Mouse (Mus musculus) 3134 (cell line): ENCODE results near the gene Mcm3.

Experiments used
- DNase-seq: peaks from one replicate; pipeline ENCODE4 v3.0.0-alpha.2; 2011; ENCODE audit warnings: low spot score; ENCODE audit not compliant: insufficient read length; ENCODE audit errors: extremely low read depth

Gene Mcm3

DNA sequence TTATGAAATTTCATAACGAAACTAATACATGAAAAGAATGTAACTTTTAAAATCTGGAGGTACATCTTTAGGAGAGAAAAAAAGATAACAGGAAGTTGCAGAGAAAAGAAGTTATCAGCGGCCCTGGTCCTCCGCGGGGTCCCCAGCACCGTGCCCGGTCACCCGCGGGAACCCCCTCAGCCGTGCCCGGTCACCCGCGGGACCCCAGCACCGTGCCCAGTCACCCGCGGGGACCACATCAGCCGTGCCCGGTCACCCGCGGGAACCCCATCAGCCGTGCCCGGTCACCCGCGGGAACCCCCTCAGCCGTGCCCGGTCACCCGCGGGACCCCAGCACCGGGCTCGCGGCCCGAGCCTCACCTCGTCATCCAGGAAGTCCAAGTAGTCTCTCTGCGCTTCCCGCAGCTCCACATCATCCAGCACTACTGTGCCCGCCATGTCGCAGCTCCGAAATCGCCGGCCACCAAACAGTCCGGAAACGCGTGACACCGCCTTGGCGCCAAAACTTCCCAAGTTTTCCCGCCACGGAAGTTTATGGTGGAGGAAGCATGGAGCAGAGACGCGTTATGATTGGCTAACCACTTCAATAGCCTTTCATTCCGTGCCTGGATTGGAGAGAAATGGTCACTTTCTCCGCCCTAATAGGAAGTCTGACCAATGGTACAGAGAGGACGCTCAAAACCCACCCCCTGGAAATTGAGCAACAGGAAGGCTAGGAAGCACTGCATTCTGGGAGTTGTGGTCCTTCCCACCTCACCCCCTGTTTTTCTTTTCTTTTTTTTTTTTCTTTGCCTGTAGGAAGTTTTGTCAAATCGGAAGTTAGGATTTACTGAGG, at the start of gene Mcm3:
Gene Mcm3, minus strand, starts transcription at position 542 of the 835 bp plus-strand sequence.
- DNase-seq = peak; percentile 84

DNA sequence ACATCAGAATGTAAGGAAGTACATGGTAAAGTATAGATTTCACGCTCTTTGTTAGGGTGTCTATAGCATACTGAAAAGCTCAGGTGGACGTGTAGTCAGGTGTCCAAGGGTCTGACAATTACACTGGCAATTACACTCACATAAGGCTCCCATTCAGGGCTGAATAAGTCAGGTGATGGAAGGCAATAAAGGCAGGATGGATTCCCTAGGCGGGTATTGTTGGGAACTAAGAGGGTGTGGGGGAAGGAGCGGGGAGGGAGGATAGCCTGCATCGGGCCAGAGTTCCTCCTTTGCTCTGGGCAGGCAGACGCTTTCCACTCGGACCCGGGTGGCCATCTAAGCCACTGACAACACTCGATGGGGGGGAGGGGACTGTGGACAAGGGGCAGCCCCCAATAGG, 47.9 kb upstream of the Mcm3 start:
- DNase-seq = no peak

DNA sequence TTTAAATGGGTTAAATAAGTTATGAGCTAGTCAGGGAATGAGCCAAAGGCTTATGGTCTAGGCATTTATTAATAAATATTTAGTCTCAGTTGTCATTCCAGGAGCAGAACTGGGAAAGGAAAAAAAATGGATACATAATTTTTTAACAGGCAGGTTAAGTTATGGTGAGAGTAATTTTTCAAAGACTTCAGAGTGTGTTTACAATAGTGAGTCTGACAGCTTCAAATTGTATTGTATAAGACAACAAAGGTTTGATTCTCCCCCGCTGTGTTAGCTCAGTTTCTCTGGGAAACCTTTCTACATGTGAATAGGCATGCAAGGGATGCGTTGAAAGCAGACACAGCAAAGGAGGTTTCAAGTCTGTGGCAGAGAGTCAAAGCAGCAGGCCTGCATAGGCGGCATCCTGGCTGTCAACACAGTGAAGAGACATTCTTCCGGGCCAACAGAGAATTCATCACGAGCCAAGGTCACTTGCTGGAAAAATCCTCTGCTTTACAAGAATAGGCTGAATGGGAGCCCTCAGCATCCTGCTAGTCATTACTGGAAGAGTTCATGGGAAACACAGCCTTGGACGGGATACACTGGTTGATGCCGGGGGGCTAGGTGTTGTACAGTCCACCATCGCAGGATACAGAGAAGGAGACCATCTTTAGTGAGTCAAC, 47.3 kb upstream of the Mcm3 start:
- no peak for DNase-seq

DNA sequence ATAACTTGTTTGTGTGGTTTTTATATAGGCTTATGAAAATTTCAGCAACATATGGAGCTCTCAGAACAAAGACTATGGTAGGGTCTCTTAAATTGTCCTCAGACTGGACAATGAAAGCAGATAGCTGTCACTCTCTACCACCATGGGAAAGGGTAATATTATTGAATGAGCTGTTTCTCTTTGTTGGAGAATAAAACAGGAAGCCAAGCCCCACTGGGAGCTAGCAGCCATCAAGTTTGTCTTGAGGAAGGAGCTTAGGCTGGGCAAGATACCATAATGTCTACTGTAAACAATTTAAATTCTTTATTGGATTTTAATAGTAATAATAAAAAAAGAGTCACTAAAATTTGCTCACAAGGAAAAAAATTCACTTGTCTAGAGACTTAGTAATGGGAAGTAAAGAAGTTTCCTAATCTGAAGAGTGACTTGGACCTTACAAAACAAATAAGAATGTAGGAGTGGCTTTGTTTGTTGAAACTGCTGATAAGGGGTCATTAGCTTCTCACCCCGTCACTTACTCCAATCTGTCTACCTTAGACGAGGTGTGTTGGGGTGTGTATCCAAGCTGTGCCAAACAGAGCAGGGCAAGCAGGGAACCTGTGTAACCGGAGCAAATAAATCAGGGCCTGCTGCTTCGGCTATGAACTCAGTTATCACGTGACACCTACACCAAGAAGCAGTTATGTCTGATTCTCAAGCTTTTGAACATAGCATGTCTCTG, 43.5 kb upstream of the Mcm3 start:
- no peak for DNase-seq

DNA sequence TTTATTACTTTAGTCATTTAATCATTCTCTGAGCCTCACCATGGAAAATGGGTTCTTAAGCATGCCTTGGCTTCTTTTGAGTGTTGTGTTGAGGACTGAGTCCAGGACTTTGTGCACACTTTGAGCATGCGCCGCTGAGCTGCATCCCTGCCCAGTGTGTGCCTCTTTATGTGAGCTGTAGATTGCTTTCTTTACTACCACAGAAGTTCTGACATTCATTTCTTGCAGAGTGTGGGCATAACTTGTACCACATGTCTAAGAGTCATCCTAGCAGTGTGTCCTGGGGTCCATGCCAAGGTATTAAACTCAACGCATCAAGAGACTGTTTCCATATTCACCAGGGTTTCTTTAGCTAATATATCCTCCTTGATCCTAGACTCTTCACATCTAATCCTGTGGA, 41.8 kb upstream of the Mcm3 start:
- DNase-seq = no peak

DNA sequence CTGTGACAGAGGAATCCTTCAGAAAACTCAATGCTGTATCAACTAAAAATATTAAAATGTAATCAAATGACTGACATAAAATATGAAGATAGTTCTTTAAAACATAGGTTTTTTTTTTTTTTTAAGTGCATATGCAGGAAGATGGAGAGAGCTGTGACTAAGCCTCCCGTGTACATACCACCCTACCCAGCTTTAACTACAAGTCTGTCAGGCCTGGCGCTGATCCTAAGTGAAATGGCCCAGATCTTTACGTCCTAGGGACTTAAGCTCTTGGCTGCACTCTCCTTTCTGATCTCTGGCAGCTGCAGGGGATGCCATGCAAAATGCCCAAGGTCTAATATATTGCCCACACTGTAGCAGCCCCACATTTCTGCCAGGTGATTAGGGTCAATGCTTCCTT, 40.7 kb upstream of the Mcm3 start:
- DNase-seq = no peak

DNA sequence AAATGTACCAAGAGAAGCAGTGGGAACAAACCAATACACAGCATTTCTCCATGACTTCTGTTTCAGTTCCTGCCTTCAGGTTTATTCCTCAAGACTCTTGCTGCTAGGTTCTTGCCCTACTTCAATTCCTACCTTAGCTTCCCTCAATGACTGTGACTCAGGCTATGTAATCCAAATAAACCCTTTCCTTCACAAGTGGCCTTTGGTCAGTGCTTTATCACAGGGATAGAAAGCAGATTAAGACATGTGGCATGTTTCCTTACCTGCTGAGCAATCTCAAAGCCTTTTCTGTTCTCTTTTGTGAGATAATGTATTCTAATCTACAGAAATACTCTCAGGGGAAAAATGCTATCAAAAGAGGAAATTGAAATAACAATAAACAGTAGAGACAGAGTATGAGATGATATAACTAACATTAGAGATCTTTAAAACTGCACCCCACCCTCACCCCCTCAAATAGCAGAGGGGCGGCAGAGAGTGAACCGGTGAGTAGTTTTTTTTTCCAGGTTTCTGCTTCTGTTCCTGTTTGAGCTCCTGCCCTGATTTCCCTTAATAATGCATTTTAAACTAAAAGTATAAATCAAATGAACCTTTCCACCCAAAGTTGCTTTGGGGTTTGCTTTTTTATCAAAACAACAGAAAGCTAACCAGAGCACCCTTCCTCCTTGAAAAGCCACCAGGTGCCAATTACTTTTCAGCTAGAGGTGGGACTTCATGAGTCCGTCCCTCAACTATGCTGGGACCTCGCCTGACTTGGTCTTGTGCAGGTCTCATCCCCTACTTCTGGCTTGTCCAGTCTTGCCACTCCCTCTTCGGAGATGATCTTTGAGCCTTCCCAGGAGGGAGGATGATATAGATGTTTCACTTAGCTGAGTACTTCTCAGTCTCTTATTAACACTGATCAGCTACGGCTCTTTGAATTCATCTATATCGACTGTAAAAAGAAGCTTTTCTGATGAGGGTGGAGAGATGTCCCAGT, 37.1 kb upstream of the Mcm3 start:
- DNase-seq = no peak

DNA sequence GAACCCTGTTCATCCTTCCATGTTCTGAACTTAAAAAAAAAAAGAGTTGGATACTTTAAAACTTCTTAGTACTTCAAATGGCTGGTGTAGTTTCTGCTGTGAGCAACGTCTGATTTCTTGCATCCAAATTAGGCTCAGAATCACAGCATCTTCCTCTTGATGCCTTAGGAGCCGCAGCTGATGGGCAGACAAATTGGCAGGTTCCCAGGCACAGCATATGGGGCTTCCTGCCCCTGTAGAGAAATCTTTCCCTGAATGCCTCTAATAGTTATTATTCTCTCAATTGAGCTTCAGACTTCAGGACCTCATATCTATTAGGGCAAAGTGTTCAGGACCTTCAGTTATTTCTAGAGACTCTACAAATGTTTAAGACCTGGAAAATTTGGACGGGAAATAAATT, 19.8 kb upstream of the Mcm3 start:
- DNase-seq = no peak

DNA sequence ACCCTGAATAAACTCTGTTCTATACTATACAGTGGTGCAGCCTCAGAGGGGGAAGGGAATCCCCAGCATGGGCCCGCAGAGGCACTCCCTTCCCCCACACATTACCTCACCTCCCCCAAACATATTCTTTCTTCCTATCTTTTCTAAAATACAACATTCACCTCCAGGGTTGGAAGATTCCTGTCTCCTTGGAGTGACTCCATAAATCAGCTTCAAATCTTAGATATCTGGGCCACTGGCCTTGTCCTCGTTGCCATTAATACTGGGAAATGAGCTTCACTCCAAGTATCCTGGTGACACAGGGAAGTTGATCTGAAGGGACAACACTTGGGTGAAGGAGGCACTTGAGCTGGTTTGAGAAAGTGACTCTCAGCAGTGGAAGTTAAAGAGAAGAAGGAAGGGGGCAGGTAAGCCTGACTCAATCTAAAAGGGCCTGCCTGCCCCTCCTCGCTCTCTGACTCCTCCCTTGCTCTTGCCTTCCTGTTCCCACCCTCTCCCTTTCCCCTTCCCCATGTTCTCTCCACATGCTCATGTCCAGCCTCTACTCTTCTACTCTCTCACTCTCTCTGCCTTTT, 16.5 kb upstream of the Mcm3 start:
- DNase-seq = no peak

DNA sequence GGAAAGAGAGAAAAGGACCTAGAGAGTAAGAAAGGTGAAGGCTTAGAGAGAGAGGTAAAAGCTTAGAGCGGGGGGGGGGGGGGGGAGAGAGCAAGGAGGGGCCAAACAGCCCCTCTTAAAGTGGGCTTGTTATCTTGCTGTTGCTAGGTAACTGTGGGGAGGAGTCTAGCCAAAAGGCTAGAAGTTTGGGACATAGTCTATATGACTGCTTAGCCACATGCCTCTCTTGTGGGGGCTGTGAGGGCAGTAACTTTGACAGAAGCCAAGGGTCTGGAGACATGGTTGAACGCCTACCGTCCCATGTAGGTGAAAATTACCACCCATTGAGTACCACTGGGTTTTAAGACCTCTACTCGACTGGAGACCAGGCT, 13.0 kb upstream of the Mcm3 start:
- no peak for DNase-seq

DNA sequence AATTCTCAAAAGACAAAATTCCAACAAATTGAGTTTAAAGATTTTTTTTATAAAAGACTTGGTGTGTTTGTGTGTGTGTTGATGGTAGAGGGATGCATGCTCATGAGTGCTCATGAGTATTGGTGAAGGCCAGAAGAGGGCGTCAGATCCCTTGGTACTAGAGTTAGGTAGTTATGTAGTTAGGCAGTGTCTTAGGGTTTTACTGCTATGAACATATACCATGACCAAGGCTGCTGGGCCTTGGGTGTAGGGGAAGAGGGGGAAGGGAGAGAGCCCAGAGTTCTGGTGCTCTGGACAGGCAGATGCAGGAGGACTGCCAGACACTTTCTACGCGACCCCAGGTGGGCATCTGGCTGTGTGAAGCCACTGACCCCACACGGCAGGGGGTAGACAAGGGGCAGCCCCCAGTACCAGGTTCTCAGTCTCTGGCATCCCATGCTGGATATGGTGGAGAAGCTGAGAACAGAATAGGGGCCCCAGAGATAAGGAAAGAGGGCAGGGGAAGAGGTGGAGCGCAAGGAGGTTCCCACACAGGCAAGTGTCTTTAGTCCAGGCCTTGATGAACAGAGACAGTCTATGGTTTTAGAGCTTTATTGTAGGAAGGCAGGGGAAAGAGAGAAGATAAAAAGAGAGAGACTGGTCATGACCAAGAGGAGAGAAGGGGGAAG, 12.5 kb upstream of the Mcm3 start:
- no peak for DNase-seq

DNA sequence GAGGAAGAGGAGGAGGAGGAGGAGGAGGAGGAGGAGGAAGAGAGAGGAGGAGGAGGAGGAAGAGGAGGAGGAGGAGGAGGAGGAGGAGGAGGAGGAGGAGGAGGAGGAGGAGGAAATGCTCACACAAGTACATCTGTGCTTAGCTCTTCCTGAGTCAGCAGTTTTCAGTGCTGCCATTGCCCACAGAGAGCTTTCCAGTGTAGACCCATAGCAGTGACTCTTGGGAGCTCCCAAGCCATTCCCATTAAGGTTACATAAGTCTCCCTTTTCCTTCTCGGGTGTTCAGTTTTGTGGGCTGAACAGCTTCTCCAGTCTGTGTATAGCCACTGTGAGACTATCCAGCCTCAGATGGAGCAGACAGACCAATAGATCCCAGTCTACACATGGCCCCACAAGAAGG, 10.4 kb upstream of the Mcm3 start:
- no peak for DNase-seq

DNA sequence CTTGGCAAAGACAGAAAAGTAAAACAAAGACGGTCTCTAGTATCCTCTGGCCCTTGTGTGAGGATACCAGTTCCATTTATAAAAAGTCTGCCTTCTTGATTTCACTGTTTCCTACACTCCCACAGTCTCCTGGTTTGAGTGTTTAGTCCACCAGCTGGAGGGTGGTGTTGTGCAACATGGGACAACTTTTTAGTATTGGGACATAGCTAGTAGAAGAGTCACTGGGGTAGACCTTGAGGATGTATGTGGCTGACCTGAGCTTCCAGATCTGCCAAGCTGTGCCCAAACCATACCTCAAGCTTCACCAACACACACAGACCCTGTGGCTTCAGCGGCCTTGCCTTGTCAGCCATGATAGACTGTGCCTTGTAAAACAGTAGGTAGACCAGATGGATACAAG, 7.9 kb upstream of the Mcm3 start:
- no peak for DNase-seq

DNA sequence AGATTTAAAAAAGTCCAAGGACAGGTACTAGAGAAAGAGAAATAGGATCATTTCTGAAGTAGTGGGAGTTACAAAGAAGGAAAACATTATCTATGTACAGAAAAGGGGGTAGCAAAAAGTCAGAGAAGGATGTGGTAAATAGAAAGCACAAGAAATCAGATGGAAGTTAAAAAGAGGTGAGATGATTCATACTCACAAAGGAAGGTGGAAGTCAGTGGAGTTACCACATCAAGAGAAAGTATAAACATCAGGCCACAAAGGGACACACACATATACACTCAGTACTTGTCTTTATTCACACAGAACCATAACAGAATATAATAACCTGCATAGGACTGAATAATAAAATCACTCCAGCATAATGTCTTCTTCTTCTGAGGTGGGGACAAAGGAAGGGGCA, 4.9 kb upstream of the Mcm3 start:
- no peak for DNase-seq

DNA sequence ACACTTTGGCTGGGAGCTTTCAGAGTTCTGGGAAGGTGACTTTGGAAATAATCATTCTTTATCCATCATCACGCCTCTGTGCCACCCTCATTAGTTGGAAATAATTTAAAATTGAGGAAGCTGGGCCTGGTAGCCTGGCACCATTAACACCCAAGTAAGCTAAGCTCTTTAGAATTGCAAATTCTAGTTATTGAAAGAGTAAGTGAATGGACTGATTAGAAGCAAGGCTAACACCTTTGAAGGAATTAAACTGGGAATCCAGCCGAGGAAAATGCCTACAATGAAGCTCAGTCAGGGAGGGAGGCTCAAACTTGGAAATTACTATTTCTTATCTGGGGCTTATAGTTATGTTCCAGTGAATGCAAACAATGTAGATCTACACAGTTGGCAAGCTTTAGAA, 3.8 kb upstream of the Mcm3 start:
- DNase-seq = no peak

DNA sequence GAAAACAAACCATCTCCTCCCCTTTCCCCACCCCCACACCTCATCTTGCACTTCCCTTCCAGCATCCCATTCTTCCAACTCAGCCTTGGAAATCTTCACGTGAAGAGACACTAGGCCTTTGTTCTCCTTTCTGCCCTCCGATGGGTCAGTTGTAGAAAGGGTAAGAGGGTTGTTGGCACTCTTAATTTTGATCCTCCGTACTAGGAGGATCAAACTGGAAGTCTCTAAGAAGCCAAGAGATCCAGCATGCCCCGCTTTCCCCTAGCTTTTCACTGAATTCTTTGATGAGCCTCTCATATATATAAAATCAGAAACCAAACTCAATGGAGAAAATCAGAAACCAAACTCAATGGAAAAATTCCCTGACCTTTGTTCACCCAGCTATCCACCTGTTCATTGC, 3.4 kb upstream of the Mcm3 start:
- DNase-seq = no peak

DNA sequence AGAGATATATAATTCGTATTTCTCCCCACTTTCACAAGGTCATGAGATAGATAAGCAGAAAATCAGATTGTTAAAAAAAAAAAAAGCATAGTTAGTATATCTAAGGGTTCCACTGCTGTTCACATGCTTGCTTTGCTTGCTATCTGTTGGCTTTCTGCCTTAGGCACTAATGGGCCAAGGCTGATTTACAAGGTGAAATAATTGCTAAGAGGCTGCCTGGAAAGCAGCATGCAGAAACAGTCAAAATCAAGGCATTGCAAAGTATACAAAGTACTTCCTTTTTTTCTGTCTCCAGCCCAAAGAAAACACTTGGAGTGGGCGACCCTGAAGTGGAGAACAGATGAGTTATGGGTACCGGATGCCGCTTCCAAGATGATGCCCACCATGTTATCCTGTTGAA, 847 bp upstream of the Mcm3 start:
- DNase-seq = no peak

DNA sequence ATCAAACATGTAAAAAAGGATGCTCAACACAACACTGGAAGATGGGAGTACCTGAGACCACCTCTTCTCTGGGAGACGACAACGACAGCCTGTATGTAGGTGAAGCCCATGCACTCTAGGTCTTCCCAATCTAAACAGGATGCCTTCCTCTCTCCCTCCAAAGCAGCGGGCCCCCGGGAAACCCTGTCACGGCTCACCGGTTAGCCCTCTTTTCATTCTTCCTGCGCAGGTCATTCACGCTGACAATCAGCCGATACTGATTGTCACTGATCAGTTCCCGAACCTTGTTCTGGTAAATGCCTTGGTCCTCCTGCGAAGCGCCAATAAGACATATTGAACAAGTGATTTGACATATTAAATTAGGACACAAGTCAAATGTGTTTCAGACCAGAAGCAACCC, 2.5 kb downstream of the Mcm3 start:
- no peak for DNase-seq

DNA sequence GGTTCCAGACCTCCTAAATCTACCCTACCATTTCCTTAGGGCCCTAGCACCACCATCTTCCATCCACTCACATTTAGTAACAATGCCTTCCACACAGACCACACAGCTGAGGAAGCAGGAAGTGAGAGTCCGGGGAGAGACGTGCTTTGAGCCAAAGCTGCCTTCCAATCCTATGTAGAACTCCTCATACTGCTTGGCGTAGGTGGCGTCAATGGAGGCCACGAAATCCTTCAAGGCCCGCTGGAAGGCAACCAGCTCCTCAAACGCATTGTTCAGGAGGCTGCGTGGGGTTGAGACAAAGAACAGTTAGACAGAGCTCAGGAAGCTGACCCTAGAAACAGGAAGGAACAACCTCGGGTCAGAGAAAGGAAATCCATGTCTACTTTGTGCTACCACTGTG, 2.9 kb downstream of the Mcm3 start:
- DNase-seq = no peak

DNA sequence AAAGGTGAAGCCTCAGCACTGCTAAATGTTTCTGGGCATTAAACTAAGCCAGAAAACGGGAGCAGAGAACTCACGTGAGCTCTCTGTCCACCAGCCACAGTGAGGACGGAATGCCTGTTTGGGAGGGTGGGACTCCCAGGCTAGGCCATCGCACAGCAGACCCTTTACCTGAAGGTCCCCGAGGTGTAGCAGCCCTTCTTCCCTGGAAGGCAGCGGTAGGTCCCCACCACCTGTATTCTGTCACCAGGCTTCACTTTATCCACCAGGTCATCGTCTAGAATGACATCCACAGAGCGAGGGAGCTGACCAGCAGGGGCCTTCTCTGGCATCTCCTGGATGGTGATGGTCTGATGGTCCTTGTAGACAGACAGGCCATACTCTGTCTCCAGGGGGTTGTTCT, 5.6 kb downstream of the Mcm3 start:
- DNase-seq = no peak
